Mouse (Mus musculus) megakaryocyte, embryonic 14.5 days (primary cell): Measurements from ENCODE around the gene Rptor.

Experiments used
- FLI1 ChIP-seq: IDR thresholded peaks from 2 replicates; pipeline ENCODE4 v1.6.1; 2012; ENCODE audit warnings: low read length, inconsistent platforms, mixed read lengths
- GATA1 ChIP-seq: IDR thresholded peaks from 3 replicates; pipeline ENCODE4 v1.6.1; 2012; ENCODE audit warnings: mixed read lengths, low read length, inconsistent platforms, borderline replicate concordance

DNA sequence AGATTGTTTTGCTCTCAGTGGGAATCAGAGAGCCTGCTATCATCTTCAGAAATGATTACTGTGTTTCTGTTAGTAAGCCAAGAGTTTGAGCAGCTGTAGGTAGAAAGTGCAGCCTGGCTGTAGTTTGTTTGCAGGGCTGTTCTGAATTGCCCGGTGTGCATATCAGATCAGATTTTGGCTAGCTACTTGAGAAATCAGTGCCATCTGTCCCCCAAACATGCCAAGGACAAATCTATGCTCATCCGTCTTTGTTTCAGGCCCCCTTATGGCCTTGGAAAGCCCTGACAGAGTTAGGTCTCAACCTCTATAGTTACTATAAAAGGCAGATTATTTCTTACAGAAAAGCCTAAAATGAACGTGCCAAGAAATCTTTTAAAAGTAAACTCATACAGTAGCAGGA lies 244.9 kb downstream of the Rptor start:
- no peak for TF ChIP-seq GATA1
- no peak for TF ChIP-seq FLI1
